Mouse (Mus musculus): ENCODE measurements around the gene Fam151b.

- TF ChIP-seq MYOG (IDR thresholded peaks at IDR 0.05; ENCODE audit: control insufficient read depth, extremely low read depth, insufficient read length) (no peak), CTCF (IDR thresholded peaks at IDR 0.05; ENCODE audit: control insufficient read depth, insufficient read depth, insufficient read length) (no peak), CEBPB (IDR thresholded peaks at IDR 0.05; ENCODE audit: low read depth) (no peak), MYOD1 (IDR thresholded peaks at IDR 0.05; ENCODE audit: control insufficient read depth, insufficient read length, low read depth) (no peak)
These were observed 48.4 kb upstream of the Fam151b start for GRCm38 (mm10) chr13:92532216-92532615.

Measured in C2C12 (cell line).